Mouse (Mus musculus) liver, embryonic 15.5 days (tissue): ENCODE measurements around the gene Zdhhc7. TPM values are rescaled to one million over a fixed set of nuclear protein-coding genes. Genes with fewer than 3 reads are reported as not detected.

ENCODE experiments used
- ATAC-seq: fragments of 200-750 bp; cut with Nextera tagmentation; 2 replicates; pipeline ENCODE4 v1.8.0; 2017; ENCODE audit warnings: moderate number of reproducible peaks, mild to moderate bottlenecking, moderate library complexity; ENCODE audit not compliant: insufficient read depth
- H3K27ac ChIP-seq: fragments of 300-500 bp; sonication (generic); replicated peaks from 2 replicates; pipeline ENCODE4 v1.5.1; 2015; ENCODE audit warnings: mild to moderate bottlenecking, inconsistent platforms
- H3K27me3 ChIP-seq: fragments of 300-500 bp; sonication (generic); 2 replicates; pipeline ENCODE4 v1.6.1; 2015; ENCODE audit warnings: mild to moderate bottlenecking, inconsistent platforms
- H3K36me3 ChIP-seq: fragments of 300-500 bp; sonication (generic); replicated peaks from 2 replicates; pipeline ENCODE4 v1.6.1; 2015; ENCODE audit warnings: moderate library complexity, mild to moderate bottlenecking, inconsistent platforms
- H3K4me1 ChIP-seq: fragments of 300-500 bp; sonication (generic); replicated peaks from 2 replicates; pipeline ENCODE4 v1.6.1; 2015; ENCODE audit warnings: inconsistent platforms
- H3K4me2 ChIP-seq: fragments of 300-500 bp; sonication (generic); 2 replicates; pipeline ENCODE4 v1.6.1; 2015; ENCODE audit warnings: moderate library complexity, mild to moderate bottlenecking, inconsistent platforms
- H3K4me3 ChIP-seq: fragments of 300-500 bp; sonication (generic); replicated peaks from 2 replicates; pipeline ENCODE4 v1.5.1; 2015; ENCODE audit warnings: mild to moderate bottlenecking, inconsistent platforms
- H3K9ac ChIP-seq: fragments of 300-500 bp; sonication (generic); 2 replicates; pipeline ENCODE4 v1.6.1; 2015; ENCODE audit warnings: moderate library complexity, mild to moderate bottlenecking, inconsistent platforms
- H3K9me3 ChIP-seq: fragments of 300-500 bp; sonication (generic); replicated peaks from 2 replicates; pipeline ENCODE4 v1.6.1; 2016; ENCODE audit warnings: inconsistent platforms
- WGBS: fragments of 180-500 bp; shearing (Covaris S2); methylation state at CpG from one replicate; pipeline ENCODE4 v1.1.7; 2015; ENCODE audit warnings: mixed read lengths; ENCODE audit not compliant: insufficient replicate concordance; 5-methylcytosine and 5-hydroxymethylcytosine counted together
- polyA plus RNA-seq: library from polyadenylated mRNA; unstranded; fragments of >200 nt; fragmentation: Nextera tagmentation; extraction: Ambion mirVana; gene quantifications from 2 replicates; pipeline ENCODE4 v1.2.1, GENCODE M21; 2015

Zdhhc7 gene
- polyA plus RNA-seq, 1 experiment from 2014 or later, result 13.9 TPM

DNA sequence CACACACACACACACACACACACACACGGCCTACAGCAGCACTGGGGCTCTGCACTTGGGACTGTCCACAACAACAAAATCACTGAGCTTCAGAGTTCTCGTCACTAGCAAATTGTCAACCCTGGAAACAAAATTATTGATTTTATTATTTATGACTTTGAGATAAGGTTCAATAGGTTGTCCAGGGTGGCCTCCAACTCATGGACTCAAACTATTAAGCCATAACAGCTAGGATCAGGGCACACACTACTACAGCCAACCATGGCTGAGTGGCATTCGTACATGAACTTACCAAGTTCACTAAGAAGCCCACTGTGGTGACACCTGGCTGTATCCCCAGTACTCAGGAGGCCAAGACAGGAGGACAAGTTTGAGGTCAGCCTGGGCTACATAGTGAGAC lies 8.2 kb downstream of the Zdhhc7 start:
- peaks cover 42% of the 10 kb centered on the region for H3K36me3 ChIP-seq
- WGBS, result 71% methylated on average over 3 of the region's 3 CpGs
- no peak overlapping the region for H3K4me2 ChIP-seq
- no peaks in the 10 kb centered on the region for H3K9me3 ChIP-seq
- ATAC-seq, result no peak
- H3K27me3 ChIP-seq, result no peaks in the 10 kb centered on the region
- no peak overlapping the region for H3K9ac ChIP-seq
- H3K4me1 ChIP-seq, result peaks cover 27% of the 10 kb centered on the region
- no peak overlapping the region for H3K27ac ChIP-seq
- no peak overlapping the region for H3K4me3 ChIP-seq

GRCm38 (mm10) chr8:120091032-120091431 lies 10.2 kb downstream of the Zdhhc7 start:
- H3K4me3 ChIP-seq, result no peak overlapping the region
- no peak overlapping the region for H3K27ac ChIP-seq
- ATAC-seq, result no peak
- no peaks in the 10 kb centered on the region for H3K9me3 ChIP-seq
- H3K36me3 ChIP-seq, result peaks cover 61% of the 10 kb centered on the region
- no peaks in the 10 kb centered on the region for H3K27me3 ChIP-seq
- no peak overlapping the region for H3K9ac ChIP-seq
- WGBS, result 63% methylated on average over 3 of the region's 3 CpGs
- no peak overlapping the region for H3K4me2 ChIP-seq
- H3K4me1 ChIP-seq, result peaks cover 12% of the 10 kb centered on the region

GRCm38 (mm10) chr8:120089511-120089910 lies 11.8 kb downstream of the Zdhhc7 start:
- ATAC-seq, result no peak

DNA sequence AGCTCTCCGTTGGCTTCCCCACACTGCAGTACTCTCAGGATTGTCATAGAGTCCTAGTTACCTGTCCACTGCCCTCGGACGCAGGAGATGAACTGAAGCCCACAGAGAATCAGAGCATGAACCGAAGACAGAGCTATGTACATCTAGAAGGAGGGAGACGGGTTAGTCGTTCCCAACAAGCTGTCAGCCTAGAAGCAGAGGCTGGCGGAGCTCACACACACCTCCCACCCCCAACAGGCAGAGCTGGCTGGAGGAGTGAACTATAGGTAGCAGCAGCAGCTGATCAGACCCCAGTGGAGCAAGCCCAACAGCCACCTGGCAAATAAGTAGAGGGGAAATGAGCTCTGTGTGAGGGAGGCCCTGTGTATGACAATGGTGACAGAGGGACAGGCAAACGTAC lies 16.5 kb downstream of the Zdhhc7 start:
- Histone ChIP-seq H3K9ac (no peak overlapping the region), H3K4me3 (no peak overlapping the region), H3K4me1 (no peaks in the 10 kb centered on the region), H3K27ac (no peak overlapping the region), H3K9me3 (no peaks in the 10 kb centered on the region), H3K27me3 (no peaks in the 10 kb centered on the region), H3K36me3 (peaks cover 69% of the 10 kb centered on the region), H3K4me2 (no peak overlapping the region)
- ATAC-seq, result no peak
- WGBS, result 75% methylated on average over 8 of the region's 8 CpGs

More at GRCm38 (mm10) chr8:120089511-120089910, 11.8 kb downstream of the Zdhhc7 start:
- Histone ChIP-seq H3K4me2 (no peak overlapping the region), H3K4me3 (no peak overlapping the region), H3K27me3 (no peaks in the 10 kb centered on the region), H3K9me3 (no peaks in the 10 kb centered on the region), H3K27ac (no peak overlapping the region), H3K4me1 (peaks cover 3% of the 10 kb centered on the region; the same call in 1 of the 2 replicates), H3K36me3 (peaks cover 76% of the 10 kb centered on the region), H3K9ac (no peak overlapping the region)
- WGBS, result 70% methylated on average over 7 of the region's 7 CpGs

GRCm38 (mm10) chr8:120083261-120083660 lies 18.0 kb downstream of the Zdhhc7 start:
- no peaks in the 10 kb centered on the region for H3K9me3 ChIP-seq
- H3K4me2 ChIP-seq, result no peak overlapping the region
- WGBS, result 85% methylated on average over 8 of the region's 8 CpGs
- no peak overlapping the region for H3K9ac ChIP-seq
- H3K36me3 ChIP-seq, result peaks cover 66% of the 10 kb centered on the region
- H3K4me3 ChIP-seq, result no peak overlapping the region
- H3K27ac ChIP-seq, result no peak overlapping the region
- H3K27me3 ChIP-seq, result no peaks in the 10 kb centered on the region
- no peak for ATAC-seq
- H3K4me1 ChIP-seq, result no peaks in the 10 kb centered on the region

- ATAC-seq, result no peak
- Histone ChIP-seq H3K4me1 (no peaks in the 10 kb centered on the region), H3K36me3 (peaks cover 30% of the 10 kb centered on the region), H3K9ac (no peak overlapping the region), H3K9me3 (no peaks in the 10 kb centered on the region), H3K27ac (no peak overlapping the region), H3K4me3 (no peak overlapping the region), H3K27me3 (peaks cover 6% of the 10 kb centered on the region; the same call in 1 of the 2 replicates), H3K4me2 (no peak overlapping the region)
- WGBS, result 56% methylated on average over 5 of the region's 5 CpGs
Measured at GRCm38 (mm10) chr8:120079361-120079760, 21.9 kb downstream of the Zdhhc7 start.

- Histone ChIP-seq H3K27me3 (peaks cover 6% of the 10 kb centered on the region; the same call in 1 of the 2 replicates), H3K27ac (no peak overlapping the region), H3K4me2 (no peak overlapping the region), H3K9ac (no peak overlapping the region), H3K4me3 (no peak overlapping the region), H3K9me3 (no peaks in the 10 kb centered on the region), H3K36me3 (peaks cover 22% of the 10 kb centered on the region), H3K4me1 (no peaks in the 10 kb centered on the region)
- 12% methylated on average over 10 of the region's 10 CpGs for WGBS
- no peak for ATAC-seq
Measured at GRCm38 (mm10) chr8:120078080-120078479, 23.2 kb downstream of the Zdhhc7 start.

GRCm38 (mm10) chr8:120075347-120075746 lies 25.9 kb downstream of the Zdhhc7 start:
- Histone ChIP-seq H3K9ac (no peak overlapping the region), H3K36me3 (no peaks in the 10 kb centered on the region), H3K27me3 (peaks cover 6% of the 10 kb centered on the region; the same call in 1 of the 2 replicates), H3K4me2 (no peak overlapping the region), H3K9me3 (no peaks in the 10 kb centered on the region), H3K4me1 (no peaks in the 10 kb centered on the region), H3K4me3 (no peak overlapping the region), H3K27ac (no peak overlapping the region)
- WGBS, result 54% methylated on average over 6 of the region's 6 CpGs
- no peak for ATAC-seq

DNA sequence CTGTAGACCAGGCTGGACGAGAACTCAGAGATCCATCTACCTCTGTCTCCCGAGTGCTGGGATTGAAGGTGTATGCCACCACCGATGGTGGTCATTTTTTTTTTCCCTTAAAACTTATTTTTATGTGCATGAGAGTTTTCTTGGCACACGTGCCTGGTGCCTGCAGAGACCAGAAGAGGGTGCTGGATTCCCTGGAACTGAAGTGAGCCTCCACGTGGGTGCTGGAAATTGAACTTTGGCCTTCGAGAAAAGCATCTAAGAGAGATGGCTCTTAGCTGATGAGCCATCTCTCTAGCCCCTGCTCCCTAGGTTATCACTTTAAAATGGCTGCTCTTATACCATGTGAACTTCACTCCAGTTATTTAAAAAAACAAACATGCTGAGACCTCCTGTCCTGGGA lies 26.8 kb downstream of the Zdhhc7 start:
- no peak overlapping the region for H3K4me3 ChIP-seq
- no peak overlapping the region for H3K27ac ChIP-seq
- peaks cover 6% of the 10 kb centered on the region; the same call in 1 of the 2 replicates for H3K27me3 ChIP-seq
- no peaks in the 10 kb centered on the region for H3K4me1 ChIP-seq
- H3K4me2 ChIP-seq, result no peak overlapping the region
- no peak for ATAC-seq
- H3K9me3 ChIP-seq, result no peaks in the 10 kb centered on the region
- H3K9ac ChIP-seq, result no peak overlapping the region
- 56% methylated on average over 6 of the region's 6 CpGs for WGBS
- H3K36me3 ChIP-seq, result no peaks in the 10 kb centered on the region

- no peak overlapping the region for H3K4me3 ChIP-seq
- WGBS, result 69% methylated on average over 8 of the region's 8 CpGs
- no peaks in the 10 kb centered on the region for H3K9me3 ChIP-seq
- no peak overlapping the region for H3K27ac ChIP-seq
- no peaks in the 10 kb centered on the region for H3K36me3 ChIP-seq
- H3K9ac ChIP-seq, result no peak overlapping the region
- H3K4me2 ChIP-seq, result no peak overlapping the region
- peaks cover 6% of the 10 kb centered on the region; the same call in 1 of the 2 replicates for H3K27me3 ChIP-seq
- H3K4me1 ChIP-seq, result no peaks in the 10 kb centered on the region
- ATAC-seq, result no peak
Measured at GRCm38 (mm10) chr8:120072827-120073226, 28.5 kb downstream of the Zdhhc7 start.

GRCm38 (mm10) chr8:120072259-120072658 lies 29.0 kb downstream of the Zdhhc7 start:
- 61% methylated on average over 9 of the region's 9 CpGs for WGBS
- Histone ChIP-seq H3K27ac (no peak overlapping the region), H3K9ac (no peak overlapping the region), H3K36me3 (no peaks in the 10 kb centered on the region), H3K9me3 (no peaks in the 10 kb centered on the region), H3K4me2 (no peak overlapping the region), H3K27me3 (peaks cover 6% of the 10 kb centered on the region; the same call in 1 of the 2 replicates), H3K4me3 (no peak overlapping the region), H3K4me1 (no peaks in the 10 kb centered on the region)
- ATAC-seq, result no peak

DNA sequence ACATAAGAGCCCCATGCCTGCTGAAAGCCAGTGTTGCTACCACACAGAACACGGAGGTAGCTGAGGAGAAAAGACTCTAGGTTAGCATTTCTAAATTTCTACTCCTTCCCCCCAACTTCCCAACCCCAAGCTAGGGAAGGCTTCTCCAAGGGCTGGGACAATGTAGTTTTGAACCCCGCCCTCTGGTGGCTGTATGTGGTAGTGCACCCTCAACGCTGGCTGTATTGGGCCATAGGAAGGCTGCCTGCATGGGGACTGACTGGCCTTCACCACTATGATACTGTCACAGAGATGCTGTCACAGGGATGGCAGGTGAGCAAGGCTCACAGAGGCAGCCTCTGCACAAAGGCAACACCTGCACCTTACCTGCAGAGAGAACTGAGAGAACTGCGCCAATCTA lies 29.6 kb downstream of the Zdhhc7 start:
- Histone ChIP-seq H3K4me3 (no peak overlapping the region), H3K4me2 (no peak overlapping the region), H3K36me3 (no peaks in the 10 kb centered on the region), H3K9ac (no peak overlapping the region), H3K27ac (no peak overlapping the region), H3K27me3 (peaks cover 6% of the 10 kb centered on the region; the same call in 1 of the 2 replicates), H3K9me3 (no peaks in the 10 kb centered on the region), H3K4me1 (no peaks in the 10 kb centered on the region)
- 25% methylated on average over 4 of the region's 4 CpGs for WGBS
- no peak for ATAC-seq
